Mouse (Mus musculus) liver, embryonic 14.5 days (tissue): ENCODE measurements around the gene Elp4. TPM values are rescaled to one million over a fixed set of nuclear protein-coding genes. Genes with fewer than 3 reads are reported as not detected.

ENCODE experiments used
- ATAC-seq: fragments of 200-750 bp; cut with Nextera tagmentation; 2 replicates; pipeline ENCODE4 v1.8.0; 2017; ENCODE audit warnings: moderate number of reproducible peaks, mild to moderate bottlenecking, moderate library complexity; ENCODE audit not compliant: insufficient read depth
- DNase-seq, 3 experiments: peaks; one replicate each; pipeline ENCODE4 v3.0.0-alpha.2; 2012 to 2013; ENCODE audit warnings: low read depth in 3 of 3, low spot score in 3 of 3
- H3K27ac ChIP-seq: fragments of 300-500 bp; sonication (generic); 2 replicates; pipeline ENCODE4 v1.5.1; 2014; ENCODE audit warnings: moderate library complexity, mild to moderate bottlenecking, control low read depth, inconsistent platforms
- H3K27me3 ChIP-seq: fragments of 300-500 bp; sonication (generic); 2 replicates; pipeline ENCODE4 v1.6.1; 2014; ENCODE audit warnings: mild to moderate bottlenecking, low read length, moderate library complexity; ENCODE audit not compliant: control insufficient read depth, insufficient read depth
- H3K36me3 ChIP-seq: fragments of 300-500 bp; sonication (generic); replicated peaks from 2 replicates; pipeline ENCODE4 v1.6.1; 2014; ENCODE audit warnings: low read depth; ENCODE audit not compliant: control insufficient read depth, insufficient read depth
- H3K4me1 ChIP-seq, 2 experiments: fragments of 200-500 bp in 1 of 2; fragments of 300-500 bp in 1 of 2; sonication (generic) in 1 of 2; replicated peaks; 2 replicates each; pipeline ENCODE4 v1.6.1; 2012 to 2014; ENCODE audit warnings: antibody characterized with exemption in 1 of 2, inconsistent platforms in 1 of 2, low read length in 1 of 2; ENCODE audit not compliant: control insufficient read depth in 2 of 2, insufficient read depth in 2 of 2
- H3K4me2 ChIP-seq: fragments of 300-500 bp; sonication (generic); 2 replicates; pipeline ENCODE4 v1.6.1; 2014; ENCODE audit warnings: low read depth, mild to moderate bottlenecking, control low read depth, moderate library complexity
- H3K4me3 ChIP-seq, 2 experiments: fragments of 200-500 bp in 1 of 2; fragments of 300-500 bp in 1 of 2; sonication (generic) in 1 of 2; 2 replicates each; pipeline ENCODE4 v1.5.1; 2012 to 2014; ENCODE audit warnings: low read depth in 2 of 2, low read length in 2 of 2, mild to moderate bottlenecking in 2 of 2, control low read depth in 1 of 2, inconsistent platforms in 1 of 2, moderate library complexity in 1 of 2; ENCODE audit not compliant: insufficient read depth in 1 of 2
- H3K9ac ChIP-seq: fragments of 300-500 bp; sonication (generic); replicated peaks from 2 replicates; pipeline ENCODE4 v1.6.1; 2014; ENCODE audit warnings: mild to moderate bottlenecking, control low read depth, moderate library complexity
- H3K9me3 ChIP-seq: fragments of 300-500 bp; sonication (generic); 2 replicates; pipeline ENCODE4 v1.6.1; 2016; ENCODE audit warnings: low read length, mixed read lengths; ENCODE audit not compliant: control insufficient read depth
- CTCF ChIP-seq: IDR thresholded peaks from 2 replicates; pipeline ENCODE4 v1.5.1; 2016; ENCODE audit warnings: antibody characterized with exemption, low read depth, control low read depth
- EP300 ChIP-seq: IDR thresholded peaks from 2 replicates; pipeline ENCODE4 v1.6.1; 2016; ENCODE audit warnings: antibody characterized with exemption, low read depth
- WGBS: fragments of 180-500 bp; shearing (Covaris S2); extraction: QIAGEN DNeasy Blood & Tissue Kit; methylation state at CpG from one replicate; pipeline ENCODE4 v1.1.7; 2014; ENCODE audit not compliant: insufficient replicate concordance; 5-methylcytosine and 5-hydroxymethylcytosine counted together
- polyA plus RNA-seq, 2 experiments: library from polyadenylated mRNA; depleted of rRNA in 1 of 2; stranded (reverse) in 1 of 2; unstranded in 1 of 2; fragments of >200 nt; fragmentation: Nextera tagmentation in 1 of 2; extraction: Ambion mirVana in 1 of 2; gene quantifications; 2 replicates each; pipeline versions ENCODE4 v1.2.1 to v1.2.3; 2012 to 2014

Gene Elp4
- polyA plus RNA-seq, 2 experiments: 5.3 to 11.8 TPM

- H3K27ac ChIP-seq: no peak overlapping the region
- no peaks in the 10 kb centered on the region for H3K9me3 ChIP-seq
- no peak overlapping the region for H3K4me2 ChIP-seq
- H3K9ac ChIP-seq: no peak overlapping the region
- TF ChIP-seq EP300 (no peak), CTCF (no peak)
- H3K36me3 ChIP-seq: no peaks in the 10 kb centered on the region
- no peak overlapping the region for H3K4me3 ChIP-seq
- DNase-seq: no peak
- no peaks in the 10 kb centered on the region for H3K27me3 ChIP-seq
- no peak for ATAC-seq
- no peaks in the 10 kb centered on the region for H3K4me1 ChIP-seq
These were observed 52.6 kb downstream of the Elp4 start for GRCm38 (mm10) chr2:105851714-105852293.

DNA sequence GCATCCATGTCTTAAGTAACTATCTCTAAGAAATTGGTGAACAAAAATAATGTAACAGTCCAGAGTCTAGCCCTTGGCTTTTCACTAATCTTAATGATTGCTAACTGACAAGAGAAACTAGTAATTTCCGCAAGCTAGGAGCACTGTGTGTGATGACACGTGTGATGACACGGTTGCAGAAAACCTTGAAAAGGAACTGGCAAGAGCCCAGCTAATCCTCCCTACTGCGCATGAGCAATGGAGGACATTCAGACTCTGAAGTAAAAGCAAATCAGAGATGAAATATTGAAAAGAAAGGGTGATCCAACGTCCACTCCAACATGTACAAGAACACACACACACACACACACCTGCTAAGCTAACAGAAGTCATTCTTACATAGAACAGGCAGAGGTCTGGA lies 61.2 kb downstream of the Elp4 start:
- Histone ChIP-seq H3K27me3 (no peaks in the 10 kb centered on the region), H3K4me2 (no peak overlapping the region), H3K4me3 (no peak overlapping the region), H3K4me1 (no peaks in the 10 kb centered on the region), H3K9ac (no peak overlapping the region), H3K36me3 (no peaks in the 10 kb centered on the region), H3K27ac (no peak overlapping the region), H3K9me3 (no peaks in the 10 kb centered on the region)
- TF ChIP-seq CTCF (no peak), EP300 (no peak)
- DNase-seq (no peak), ATAC-seq (no peak)
- 79% methylated on average over 5 of the region's 5 CpGs for WGBS

GRCm38 (mm10) chr2:105817965-105818364 lies 86.4 kb downstream of the Elp4 start:
- ATAC-seq (no peak), DNase-seq (no peak)
- TF ChIP-seq CTCF (no peak), EP300 (no peak)
- H3K4me2 ChIP-seq: no peak overlapping the region
- no peak overlapping the region for H3K4me3 ChIP-seq
- H3K27me3 ChIP-seq: no peaks in the 10 kb centered on the region
- no peak overlapping the region for H3K27ac ChIP-seq
- no peak overlapping the region for H3K9ac ChIP-seq
- H3K4me1 ChIP-seq: no peaks in the 10 kb centered on the region; a peak in 1 of 4 replicates
- H3K36me3 ChIP-seq: no peaks in the 10 kb centered on the region
- 42% methylated on average over 1 of the region's 1 CpGs for WGBS
- H3K9me3 ChIP-seq: no peaks in the 10 kb centered on the region

DNA sequence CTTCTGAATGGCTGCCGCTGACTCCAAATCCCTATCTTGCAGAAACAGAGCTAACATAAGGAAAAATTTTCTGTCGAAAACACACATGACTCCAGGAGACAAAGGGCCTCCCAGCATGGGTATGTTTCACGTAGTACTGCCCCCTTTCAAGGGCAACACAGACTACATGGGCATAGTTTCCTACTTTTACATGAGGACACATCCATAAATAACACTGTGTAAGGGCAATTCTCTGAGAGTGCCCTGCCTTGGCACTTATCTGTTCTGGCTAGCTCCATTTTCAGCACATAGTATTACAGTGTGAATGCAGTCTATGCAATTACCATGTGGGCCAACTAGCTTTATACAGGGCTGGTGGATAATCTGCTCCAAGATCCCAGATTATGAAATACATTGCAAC lies 89.2 kb downstream of the Elp4 start:
- H3K4me2 ChIP-seq: no peak overlapping the region
- no peak overlapping the region for H3K4me3 ChIP-seq
- no peaks in the 10 kb centered on the region for H3K9me3 ChIP-seq
- 68% methylated on average over 3 of the region's 3 CpGs for WGBS
- no peaks in the 10 kb centered on the region for H3K27me3 ChIP-seq
- ATAC-seq (no peak), DNase-seq (no peak)
- no peaks in the 10 kb centered on the region; a peak in 1 of 4 replicates for H3K4me1 ChIP-seq
- H3K27ac ChIP-seq: no peak overlapping the region
- no peak for TF ChIP-seq EP300
- TF ChIP-seq CTCF: no peak
- H3K9ac ChIP-seq: no peak overlapping the region
- H3K36me3 ChIP-seq: no peaks in the 10 kb centered on the region

DNA sequence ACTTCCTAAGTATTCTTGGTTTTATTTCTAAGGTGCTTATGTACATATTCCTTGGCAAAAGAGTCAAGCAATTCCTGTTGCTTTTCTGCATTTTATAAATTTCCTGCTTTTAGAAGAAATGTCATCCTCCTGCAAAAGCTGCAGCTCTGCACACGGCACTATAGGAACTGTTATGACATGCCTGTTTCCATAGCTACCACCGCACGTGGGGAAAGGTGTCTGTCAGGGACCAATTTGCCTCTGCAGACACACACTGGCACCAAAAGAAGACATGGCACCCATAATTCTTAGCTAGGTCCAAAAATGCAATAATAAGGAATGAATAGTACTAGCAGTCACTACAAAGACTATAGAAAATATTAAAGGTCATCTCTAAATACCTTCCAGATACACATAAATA lies 91.3 kb downstream of the Elp4 start:
- H3K4me2 ChIP-seq: no peak overlapping the region
- TF ChIP-seq CTCF (no peak), EP300 (no peak)
- H3K9me3 ChIP-seq: no peaks in the 10 kb centered on the region
- H3K4me3 ChIP-seq: no peak overlapping the region
- H3K27ac ChIP-seq: no peak overlapping the region
- ATAC-seq (no peak), DNase-seq (no peak)
- H3K9ac ChIP-seq: no peak overlapping the region
- no peaks in the 10 kb centered on the region for H3K27me3 ChIP-seq
- WGBS: 66% methylated on average over 3 of the region's 3 CpGs
- no peaks in the 10 kb centered on the region for H3K36me3 ChIP-seq
- H3K4me1 ChIP-seq: no peaks in the 10 kb centered on the region; a peak in 1 of 4 replicates
